Mouse (Mus musculus) MEL (cell line): ENCODE measurements around the gene Hoxa4.

Experiments used
- ETS1 ChIP-seq: IDR thresholded peaks from 2 replicates; pipeline ENCODE4 v1.6.1; 2012; ENCODE audit warnings: low read depth, mild to moderate bottlenecking, inconsistent platforms, low read length, improper control_type of control experiment, moderate library complexity
- MAZ ChIP-seq: IDR thresholded peaks from 2 replicates; pipeline ENCODE4 v1.6.1; 2012; ENCODE audit warnings: low read depth, mild to moderate bottlenecking, inconsistent platforms, low read length, improper control_type of control experiment
- MEF2A ChIP-seq: IDR thresholded peaks from 2 replicates; pipeline ENCODE4 v1.6.1; 2014; ENCODE audit warnings: low read depth, mild to moderate bottlenecking, inconsistent platforms, low read length, improper control_type of control experiment; ENCODE audit not compliant: poor library complexity, insufficient replicate concordance, severe bottlenecking; ENCODE audit errors: extremely low read depth
- POLR2A ChIP-seq, 2 experiments: IDR thresholded peaks; 2 replicates each; pipeline ENCODE4 v1.6.1; 2011 to 2012; ENCODE audit warnings: low read length in 2 of 2, mild to moderate bottlenecking in 2 of 2, control low read depth in 1 of 2, improper control_type of control experiment in 1 of 2, low read depth in 1 of 2, moderate library complexity in 1 of 2; ENCODE audit not compliant: control insufficient read depth in 1 of 2, insufficient read depth in 1 of 2, poor library complexity in 1 of 2
- SMC3 ChIP-seq: IDR thresholded peaks from 2 replicates; pipeline ENCODE4 v1.6.1; 2011; ENCODE audit warnings: low read depth, low read length, improper control_type of control experiment
- TCF12 ChIP-seq: IDR thresholded peaks from 2 replicates; pipeline ENCODE4 v1.6.1; 2014; ENCODE audit warnings: low read depth, mild to moderate bottlenecking, inconsistent platforms, low read length, improper control_type of control experiment, moderate library complexity
- USF1 ChIP-seq: IDR thresholded peaks from 2 replicates; pipeline ENCODE4 v1.6.1; 2014; ENCODE audit warnings: low read depth, mild to moderate bottlenecking, inconsistent platforms, low read length, improper control_type of control experiment, moderate library complexity

GRCm38 (mm10) chr6:52151571-52151970, 40.0 kb downstream of the Hoxa4 start:
- TF ChIP-seq TCF12, result no peak
- no peak for TF ChIP-seq ETS1
- TF ChIP-seq MEF2A, result no peak
- no peak for TF ChIP-seq POLR2A (IDR thresholded peaks at IDR 0.05; ENCODE audit: control insufficient read depth in 1 of 2, insufficient read depth in 1 of 2, low read depth in 1 of 2, low read length in 2 of 2, poor library complexity in 1 of 2)
- no peak for TF ChIP-seq SMC3
- no peak for TF ChIP-seq USF1
- no peak for TF ChIP-seq MAZ
